Mouse (Mus musculus): ENCODE measurements around the gene Bub1b. TPM values are rescaled to one million over a fixed set of nuclear protein-coding genes. Genes with fewer than 3 reads are reported as not detected.

Gene Bub1b
- polyA plus RNA-seq, 1 experiment from 2014 or later: 7.0 TPM

DNA sequence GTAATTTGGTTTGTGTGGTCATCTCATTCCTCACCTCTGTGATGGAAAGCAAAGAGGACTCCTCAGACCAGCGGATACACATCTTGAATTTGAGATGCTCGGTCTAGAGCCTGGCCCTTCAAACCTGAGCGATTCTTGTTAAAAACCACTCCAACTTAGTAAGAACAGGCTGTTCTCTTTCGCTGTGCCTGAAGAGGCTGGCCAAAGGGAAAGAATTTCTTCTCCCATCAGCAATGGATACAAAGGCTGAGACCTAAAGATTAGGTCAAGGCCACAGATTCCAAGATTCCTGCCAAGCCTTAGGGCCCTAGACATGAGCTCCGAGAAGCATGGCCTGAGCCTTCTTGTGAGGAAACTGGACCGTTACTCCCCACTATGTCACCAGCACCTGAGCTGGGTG, 82.9 kb downstream of the Bub1b start:
- H3K36me3 ChIP-seq (ENCODE audit: control insufficient read depth, insufficient read depth, low read length): peaks cover 9% of the 10 kb centered on the region
- 92% methylated on average over 6 of the region's 6 CpGs for WGBS

DNA sequence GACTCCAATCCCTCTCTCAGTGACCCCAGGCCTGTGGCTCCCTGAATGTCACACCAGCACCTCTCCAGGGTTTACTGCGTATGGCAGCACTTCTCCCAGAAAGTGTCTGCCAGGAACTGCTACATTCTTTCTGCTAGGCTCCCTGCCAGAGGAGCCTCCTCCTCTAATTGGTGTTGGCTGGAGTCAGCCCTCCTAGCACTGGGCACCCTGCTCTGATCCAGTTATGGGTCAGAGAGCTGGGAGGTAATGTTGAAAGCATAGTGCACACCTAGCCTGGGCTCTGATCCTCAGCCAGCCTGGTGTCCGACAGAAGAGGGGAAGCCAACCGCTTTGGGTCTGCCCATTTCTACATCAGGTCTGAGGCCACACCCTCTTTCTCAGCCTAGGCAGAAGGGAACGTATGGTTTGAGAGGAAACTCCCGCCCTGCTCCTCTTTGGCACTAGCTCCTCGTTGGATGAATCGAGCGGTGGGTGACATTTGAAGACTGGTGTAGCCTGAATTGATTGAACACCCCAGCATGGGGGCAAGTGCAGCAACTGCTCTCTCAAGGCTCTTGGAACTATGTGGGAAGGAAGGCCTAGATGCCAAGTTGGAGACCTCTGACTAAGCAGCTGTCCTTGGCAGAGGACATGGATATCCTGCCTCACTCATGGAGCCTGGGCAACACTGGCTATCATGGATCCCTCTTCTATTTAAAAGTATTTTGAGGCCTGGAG, 84.7 kb downstream of the Bub1b start:
- Histone ChIP-seq H3K9me3 (replicated peaks; ENCODE audit: control insufficient read depth, low read length, poor library complexity, severe bottlenecking) (no peaks in the 10 kb centered on the region), H3K9ac (ENCODE audit: low read depth, low read length) (no peak overlapping the region), H3K36me3 (ENCODE audit: control insufficient read depth, insufficient read depth, low read length) (peaks cover 9% of the 10 kb centered on the region), H3K27ac (ENCODE audit: low read length) (no peak overlapping the region), H3K4me1 (ENCODE audit: control insufficient read depth, insufficient read depth, low read length) (peaks cover under 1% of the 10 kb centered on the region), H3K4me2 (ENCODE audit: low read length) (no peak overlapping the region), H3K27me3 (ENCODE audit: control insufficient read depth, insufficient read depth, low read depth, low read length) (peaks cover 15% of the 10 kb centered on the region), H3K4me3 (ENCODE audit: low read depth, low read length) (no peak overlapping the region)
- no peak for ATAC-seq
- 52% methylated on average over 8 of the region's 8 CpGs for WGBS

More for the DNA sequence above, 82.9 kb downstream of the Bub1b start:
- Histone ChIP-seq H3K27me3 (ENCODE audit: control insufficient read depth, insufficient read depth, low read depth, low read length) (peaks cover 22% of the 10 kb centered on the region), H3K9ac (ENCODE audit: low read depth, low read length) (no peak overlapping the region), H3K4me3 (ENCODE audit: low read depth, low read length) (no peak overlapping the region), H3K9me3 (replicated peaks; ENCODE audit: control insufficient read depth, low read length, poor library complexity, severe bottlenecking) (no peaks in the 10 kb centered on the region), H3K27ac (ENCODE audit: low read length) (no peak overlapping the region), H3K4me2 (ENCODE audit: low read length) (no peak overlapping the region), H3K4me1 (ENCODE audit: control insufficient read depth, insufficient read depth, low read length) (peaks cover 9% of the 10 kb centered on the region)
- ATAC-seq: no peak

DNA sequence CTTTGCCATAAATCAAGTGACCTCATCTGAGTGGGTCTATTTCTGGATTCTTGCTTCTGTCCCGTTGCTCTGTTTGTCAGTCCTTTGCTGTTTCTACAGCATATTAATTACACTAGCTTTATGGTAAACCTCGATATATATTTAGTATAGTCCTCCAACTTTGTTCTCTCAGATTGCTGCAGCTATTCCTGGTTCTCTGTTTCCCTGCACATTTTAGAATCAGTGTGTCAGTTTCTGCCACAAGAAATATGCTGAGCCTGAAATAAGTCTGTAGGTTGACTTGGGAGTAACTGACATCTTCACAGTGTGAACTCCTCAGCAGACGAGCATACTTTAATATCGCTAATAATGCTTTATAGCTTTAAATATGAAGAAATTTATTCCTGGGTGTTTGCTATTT, 87.1 kb downstream of the Bub1b start:
- no peak overlapping the region for H3K27ac ChIP-seq (ENCODE audit: low read length)
- no peak overlapping the region for H3K4me2 ChIP-seq (ENCODE audit: low read length)
- H3K27me3 ChIP-seq (ENCODE audit: control insufficient read depth, insufficient read depth, low read depth, low read length): no peaks in the 10 kb centered on the region
- H3K4me3 ChIP-seq (ENCODE audit: low read depth, low read length): no peak overlapping the region
- H3K9me3 ChIP-seq (replicated peaks; ENCODE audit: control insufficient read depth, low read length, poor library complexity, severe bottlenecking): no peaks in the 10 kb centered on the region
- peaks cover 13% of the 10 kb centered on the region for H3K36me3 ChIP-seq (ENCODE audit: control insufficient read depth, insufficient read depth, low read length)
- no peak for ATAC-seq
- H3K4me1 ChIP-seq (ENCODE audit: control insufficient read depth, insufficient read depth, low read length): no peaks in the 10 kb centered on the region
- whole genome bisulfite sequencing: 89% methylated on average over 4 of the region's 4 CpGs
- no peak overlapping the region for H3K9ac ChIP-seq (ENCODE audit: low read depth, low read length)

DNA sequence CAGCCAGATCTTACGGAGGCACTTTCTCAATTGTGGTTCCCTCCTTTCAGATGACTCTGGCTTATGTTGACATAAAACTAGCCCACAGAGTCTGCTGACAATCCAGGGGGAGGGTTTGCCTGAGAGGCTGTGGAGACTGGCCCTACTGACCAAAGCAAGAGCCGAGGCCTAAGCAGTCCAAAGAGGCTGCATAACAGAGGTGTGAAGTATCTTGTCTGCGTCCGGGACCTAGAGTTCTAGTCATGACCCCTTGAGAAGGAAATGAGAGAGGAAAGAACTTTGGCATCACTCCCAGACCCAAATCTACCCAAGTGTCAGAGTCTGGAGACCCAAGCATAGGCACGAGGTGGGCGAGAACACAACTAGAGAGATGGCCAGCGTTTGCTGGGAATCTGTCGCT, 88.7 kb downstream of the Bub1b start:
- Histone ChIP-seq H3K27me3 (ENCODE audit: control insufficient read depth, insufficient read depth, low read depth, low read length) (no peaks in the 10 kb centered on the region), H3K9me3 (replicated peaks; ENCODE audit: control insufficient read depth, low read length, poor library complexity, severe bottlenecking) (no peaks in the 10 kb centered on the region), H3K9ac (ENCODE audit: low read depth, low read length) (no peak overlapping the region), H3K4me2 (ENCODE audit: low read length) (no peak overlapping the region), H3K36me3 (ENCODE audit: control insufficient read depth, insufficient read depth, low read length) (peaks cover 14% of the 10 kb centered on the region), H3K27ac (ENCODE audit: low read length) (no peak overlapping the region), H3K4me3 (ENCODE audit: low read depth, low read length) (no peak overlapping the region), H3K4me1 (ENCODE audit: control insufficient read depth, insufficient read depth, low read length) (no peaks in the 10 kb centered on the region)
- WGBS: 82% methylated on average over 8 of the region's 8 CpGs
- ATAC-seq: no peak

DNA sequence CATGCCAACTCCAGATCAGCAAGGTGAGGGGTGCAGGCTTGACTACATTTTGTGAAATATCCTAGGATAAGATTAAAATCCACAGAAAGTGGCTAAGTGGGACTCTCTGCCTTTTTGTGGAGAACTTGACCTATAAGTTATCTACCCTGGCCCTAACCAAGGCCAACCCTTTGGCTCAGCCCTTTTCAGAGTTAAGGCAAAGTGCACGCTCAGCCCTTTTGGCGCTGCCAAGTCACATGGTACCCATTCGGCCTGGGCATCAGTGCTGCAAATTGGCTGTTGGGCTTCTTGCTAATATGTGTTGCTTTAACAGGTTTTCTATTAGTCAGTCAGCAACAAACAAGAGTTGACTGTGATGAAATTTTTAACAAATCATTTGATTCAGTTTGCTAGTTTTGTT, 89.8 kb downstream of the Bub1b start:
- no peak for ATAC-seq
- 90% methylated on average over 3 of the region's 3 CpGs for WGBS
- no peaks in the 10 kb centered on the region for H3K9me3 ChIP-seq (replicated peaks; ENCODE audit: control insufficient read depth, low read length, poor library complexity, severe bottlenecking)
- no peak overlapping the region for H3K4me3 ChIP-seq (ENCODE audit: low read depth, low read length)
- H3K36me3 ChIP-seq (ENCODE audit: control insufficient read depth, insufficient read depth, low read length): peaks cover 10% of the 10 kb centered on the region; the same call in 1 of the 2 replicates
- H3K4me1 ChIP-seq (ENCODE audit: control insufficient read depth, insufficient read depth, low read length): no peaks in the 10 kb centered on the region
- H3K27ac ChIP-seq (ENCODE audit: low read length): no peak overlapping the region
- H3K9ac ChIP-seq (ENCODE audit: low read depth, low read length): no peak overlapping the region
- no peaks in the 10 kb centered on the region for H3K27me3 ChIP-seq (ENCODE audit: control insufficient read depth, insufficient read depth, low read depth, low read length)
- H3K4me2 ChIP-seq (ENCODE audit: low read length): no peak overlapping the region

DNA sequence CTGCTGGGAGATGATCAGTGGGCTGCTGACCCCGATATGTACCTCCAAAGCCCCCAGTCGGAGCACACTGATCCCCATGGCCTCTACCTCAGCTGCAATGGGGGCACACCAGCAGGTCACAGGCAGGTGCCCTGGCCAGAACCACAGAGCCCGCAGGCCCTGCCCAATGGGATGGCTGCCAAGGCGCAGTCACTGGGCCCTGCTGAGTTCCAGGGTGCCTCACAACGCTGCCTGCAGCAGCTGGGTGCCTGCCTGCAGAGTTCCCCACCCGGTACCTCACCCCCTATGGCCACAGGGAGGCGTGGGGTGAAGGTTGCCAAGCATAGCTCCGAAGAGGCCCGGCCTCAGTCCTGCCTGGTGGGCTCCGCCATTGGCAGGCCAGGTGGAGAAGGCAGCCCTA, 91.9 kb downstream of the Bub1b start:
- H3K4me3 ChIP-seq (ENCODE audit: low read depth, low read length): no peak overlapping the region
- no peaks in the 10 kb centered on the region for H3K4me1 ChIP-seq (ENCODE audit: control insufficient read depth, insufficient read depth, low read length)
- H3K9me3 ChIP-seq (replicated peaks; ENCODE audit: control insufficient read depth, low read length, poor library complexity, severe bottlenecking): no peaks in the 10 kb centered on the region
- WGBS: 77% methylated on average over 10 of the region's 10 CpGs
- no peak overlapping the region for H3K9ac ChIP-seq (ENCODE audit: low read depth, low read length)
- no peaks in the 10 kb centered on the region; the same call in 1 of the 2 replicates for H3K27me3 ChIP-seq (ENCODE audit: control insufficient read depth, insufficient read depth, low read depth, low read length)
- H3K36me3 ChIP-seq (ENCODE audit: control insufficient read depth, insufficient read depth, low read length): peaks cover 16% of the 10 kb centered on the region; the same call in 1 of the 2 replicates
- no peak overlapping the region for H3K27ac ChIP-seq (ENCODE audit: low read length)
- H3K4me2 ChIP-seq (ENCODE audit: low read length): no peak overlapping the region
- no peak for ATAC-seq

Other genes with a start within 250 kb of the Bub1b start
- gene Gpr176, start 224.8 kb upstream of the Bub1b start, polyA plus RNA-seq (2015; fragmentation: Nextera tagmentation; extraction: Ambion mirVana): 6.3 and 7.7 TPM in 2 replicates
- gene Eif2ak4, start 209.6 kb upstream of the Bub1b start, polyA plus RNA-seq (2015; fragmentation: Nextera tagmentation; extraction: Ambion mirVana): 8.4 and 9.3 TPM in 2 replicates
- 306 and 312 TPM in 2 replicates for gene Srp14, start 118.5 kb upstream of the Bub1b start, polyA plus RNA-seq (2015; fragmentation: Nextera tagmentation; extraction: Ambion mirVana)
- gene Bmf, start 48.5 kb upstream of the Bub1b start, polyA plus RNA-seq (2015; fragmentation: Nextera tagmentation; extraction: Ambion mirVana): 1.2 and 2.0 TPM in 2 replicates
- gene Pak6, start 65.1 kb downstream of the Bub1b start, polyA plus RNA-seq (2015; fragmentation: Nextera tagmentation; extraction: Ambion mirVana): 62.7 and 65.5 TPM in 2 replicates
- not detected in 2 replicates for gene Ankrd63, start 105.8 kb downstream of the Bub1b start, polyA plus RNA-seq (2015; fragmentation: Nextera tagmentation; extraction: Ambion mirVana)
- 0.44 and 0.50 TPM in 2 replicates for gene Plcb2, start 130.2 kb downstream of the Bub1b start, polyA plus RNA-seq (2015; fragmentation: Nextera tagmentation; extraction: Ambion mirVana)
- 17.9 and 18.9 TPM in 2 replicates for gene Inafm2, start 147.5 kb downstream of the Bub1b start, polyA plus RNA-seq (2015; fragmentation: Nextera tagmentation; extraction: Ambion mirVana)
- 1.2 and 1.6 TPM in 2 replicates for gene Ccdc9b, start 164.4 kb downstream of the Bub1b start, polyA plus RNA-seq (2015; fragmentation: Nextera tagmentation; extraction: Ambion mirVana)
- gene Phgr1, start 174.6 kb downstream of the Bub1b start, polyA plus RNA-seq (2015; fragmentation: Nextera tagmentation; extraction: Ambion mirVana): not detected in 2 replicates
- 72.3 and 77.0 TPM in 2 replicates for gene Disp2, start 181.5 kb downstream of the Bub1b start, polyA plus RNA-seq (2015; fragmentation: Nextera tagmentation; extraction: Ambion mirVana)
- 13.8 TPM in 2 replicates for gene Knstrn, start 215.8 kb downstream of the Bub1b start, polyA plus RNA-seq (2015; fragmentation: Nextera tagmentation; extraction: Ambion mirVana)

All from midbrain, embryonic 16.5 days (tissue).